Mouse (Mus musculus): Measurements from ENCODE around the gene Dync2li1. TPM values are rescaled to one million over a fixed set of nuclear protein-coding genes. Genes with fewer than 3 reads are reported as not detected.

Gene Dync2li1
- 29.4 and 34.6 TPM in 2 replicates for polyA plus RNA-seq (2016; fragmentation: Nextera tagmentation; extraction: Ambion mirVana)

- peaks cover 10% of the 10 kb centered on the region for H3K36me3 ChIP-seq (replicated peaks)
- no peaks in the 10 kb centered on the region; the same call in 1 of the 2 replicates for H3K9me3 ChIP-seq
- under 1% methylated on average over 25 of the region's 25 CpGs for WGBS
- peaks cover 30% of the 10 kb centered on the region for H3K4me1 ChIP-seq
- H3K27ac ChIP-seq (replicated peaks) = peak within 1 kb of the TSS; percentile 88
- peak within 1 kb of the TSS; percentile 72 for H3K4me3 ChIP-seq
- DNase-seq (ENCODE audit: low spot score) = peak; percentile 95
- no peaks in the 10 kb centered on the region for H3K27me3 ChIP-seq (replicated peaks; ENCODE audit: low read depth, poor library complexity, severe bottlenecking)
Observed at GRCm38 (mm10) chr17:84626276-84626856, at the start of gene Dync2li1. TSS of gene Dync2li1 (plus strand) at chr17:84626496.

- no peaks in the 10 kb centered on the region for H3K9me3 ChIP-seq
- WGBS = 65% methylated on average over 16 of the region's 16 CpGs
- DNase-seq (ENCODE audit: low spot score) = no peak
- H3K27me3 ChIP-seq (replicated peaks; ENCODE audit: low read depth, poor library complexity, severe bottlenecking) = no peaks in the 10 kb centered on the region
- no peak overlapping the region for H3K4me3 ChIP-seq
- peaks cover 3% of the 10 kb centered on the region; the same call in 1 of the 2 replicates for H3K36me3 ChIP-seq (replicated peaks)
- H3K4me1 ChIP-seq = peaks cover 25% of the 10 kb centered on the region
- no peak overlapping the region for H3K27ac ChIP-seq (replicated peaks)
Observed at GRCm38 (mm10) chr17:84576621-84577293, 49.5 kb upstream of the Dync2li1 start.

GRCm38 (mm10) chr17:84579249-84579648, 47.0 kb upstream of the Dync2li1 start:
- H3K27me3 ChIP-seq (replicated peaks; ENCODE audit: low read depth, poor library complexity, severe bottlenecking) = no peaks in the 10 kb centered on the region
- H3K4me1 ChIP-seq = peaks cover 31% of the 10 kb centered on the region
- no peaks in the 10 kb centered on the region for H3K9me3 ChIP-seq
- H3K36me3 ChIP-seq (replicated peaks) = 0 out of 2 replicates have a peak, but pooled peaks cover 8% of the 10 kb centered on the region
- DNase-seq (ENCODE audit: low spot score) = no peak
- 76% methylated on average over 8 of the region's 8 CpGs for WGBS
- no peak overlapping the region for H3K27ac ChIP-seq (replicated peaks)
- no peak overlapping the region for H3K4me3 ChIP-seq

GRCm38 (mm10) chr17:84579817-84580216, 46.5 kb upstream of the Dync2li1 start:
- no peaks in the 10 kb centered on the region for H3K27me3 ChIP-seq (replicated peaks; ENCODE audit: low read depth, poor library complexity, severe bottlenecking)
- peaks cover 32% of the 10 kb centered on the region for H3K4me1 ChIP-seq
- no peak overlapping the region for H3K4me3 ChIP-seq
- H3K27ac ChIP-seq (replicated peaks) = no peak overlapping the region
- DNase-seq (ENCODE audit: low spot score) = no peak
- no peaks in the 10 kb centered on the region for H3K9me3 ChIP-seq
- H3K36me3 ChIP-seq (replicated peaks) = 0 out of 2 replicates have a peak, but pooled peaks cover 8% of the 10 kb centered on the region
- 87% methylated on average over 10 of the region's 10 CpGs for WGBS

- H3K36me3 ChIP-seq (replicated peaks) = 0 out of 2 replicates have a peak, but pooled peaks cover 5% of the 10 kb centered on the region
- H3K9me3 ChIP-seq = no peaks in the 10 kb centered on the region
- H3K4me1 ChIP-seq = peaks cover 32% of the 10 kb centered on the region
- H3K4me3 ChIP-seq = no peak overlapping the region
- no peaks in the 10 kb centered on the region for H3K27me3 ChIP-seq (replicated peaks; ENCODE audit: low read depth, poor library complexity, severe bottlenecking)
- WGBS = 39% methylated on average over 8 of the region's 8 CpGs
- H3K27ac ChIP-seq (replicated peaks) = peak overlapping the region; percentile 0; the same call in 1 of the 2 replicates
- DNase-seq (ENCODE audit: low spot score) = no peak
Observed at GRCm38 (mm10) chr17:84580821-84581220, 45.5 kb upstream of the Dync2li1 start.

- peaks cover 27% of the 10 kb centered on the region for H3K4me1 ChIP-seq
- 66% methylated on average over 8 of the region's 8 CpGs for WGBS
- H3K9me3 ChIP-seq = no peaks in the 10 kb centered on the region
- H3K4me3 ChIP-seq = no peak overlapping the region
- DNase-seq (ENCODE audit: low spot score) = no peak
- H3K27me3 ChIP-seq (replicated peaks; ENCODE audit: low read depth, poor library complexity, severe bottlenecking) = no peaks in the 10 kb centered on the region
- H3K36me3 ChIP-seq (replicated peaks) = 0 out of 2 replicates have a peak, but pooled peaks cover 5% of the 10 kb centered on the region
- H3K27ac ChIP-seq (replicated peaks) = no peak overlapping the region
Observed at GRCm38 (mm10) chr17:84581740-84582414, 44.4 kb upstream of the Dync2li1 start.

- 56% methylated on average over 9 of the region's 9 CpGs for WGBS
- Histone ChIP-seq H3K4me1 (peaks cover 24% of the 10 kb centered on the region), H3K27me3 (replicated peaks; ENCODE audit: low read depth, poor library complexity, severe bottlenecking) (no peaks in the 10 kb centered on the region), H3K9me3 (no peaks in the 10 kb centered on the region), H3K36me3 (replicated peaks) (peaks cover 9% of the 10 kb centered on the region; the same call in 1 of the 2 replicates), H3K27ac (replicated peaks) (no peak overlapping the region), H3K4me3 (no peak overlapping the region)
- no peak for DNase-seq (ENCODE audit: low spot score)
Observed at GRCm38 (mm10) chr17:84584107-84584506, 42.2 kb upstream of the Dync2li1 start.

GRCm38 (mm10) chr17:84585104-84585503, 41.2 kb upstream of the Dync2li1 start:
- peaks cover 19% of the 10 kb centered on the region for H3K4me1 ChIP-seq
- no peaks in the 10 kb centered on the region for H3K27me3 ChIP-seq (replicated peaks; ENCODE audit: low read depth, poor library complexity, severe bottlenecking)
- H3K36me3 ChIP-seq (replicated peaks) = peaks cover 19% of the 10 kb centered on the region; the same call in 1 of the 2 replicates
- H3K9me3 ChIP-seq = no peaks in the 10 kb centered on the region
- H3K27ac ChIP-seq (replicated peaks) = no peak overlapping the region
- H3K4me3 ChIP-seq = no peak overlapping the region
- WGBS = 82% methylated on average over 8 of the region's 8 CpGs
- DNase-seq (ENCODE audit: low spot score) = no peak

- H3K36me3 ChIP-seq (replicated peaks) = peaks cover 53% of the 10 kb centered on the region
- H3K27me3 ChIP-seq (replicated peaks; ENCODE audit: low read depth, poor library complexity, severe bottlenecking) = no peaks in the 10 kb centered on the region
- no peak overlapping the region for H3K4me3 ChIP-seq
- WGBS = 95% methylated on average over 7 of the region's 7 CpGs
- no peak for DNase-seq (ENCODE audit: low spot score)
- H3K27ac ChIP-seq (replicated peaks) = no peak overlapping the region
- H3K9me3 ChIP-seq = no peaks in the 10 kb centered on the region
- no peaks in the 10 kb centered on the region for H3K4me1 ChIP-seq
Observed at GRCm38 (mm10) chr17:84590065-84590464, 36.2 kb upstream of the Dync2li1 start.

GRCm38 (mm10) chr17:84591431-84592150, 34.7 kb upstream of the Dync2li1 start:
- H3K4me1 ChIP-seq = no peaks in the 10 kb centered on the region
- WGBS = 92% methylated on average over 16 of the region's 16 CpGs
- H3K36me3 ChIP-seq (replicated peaks) = peaks cover 56% of the 10 kb centered on the region
- H3K27ac ChIP-seq (replicated peaks) = no peak overlapping the region
- no peaks in the 10 kb centered on the region for H3K27me3 ChIP-seq (replicated peaks; ENCODE audit: low read depth, poor library complexity, severe bottlenecking)
- DNase-seq (ENCODE audit: low spot score) = no peak
- H3K9me3 ChIP-seq = no peaks in the 10 kb centered on the region
- no peak overlapping the region for H3K4me3 ChIP-seq

- H3K9me3 ChIP-seq = no peaks in the 10 kb centered on the region
- no peak for DNase-seq (ENCODE audit: low spot score)
- H3K27me3 ChIP-seq (replicated peaks; ENCODE audit: low read depth, poor library complexity, severe bottlenecking) = no peaks in the 10 kb centered on the region
- H3K4me3 ChIP-seq = no peak overlapping the region
- peaks cover 14% of the 10 kb centered on the region; the same call in 1 of the 2 replicates for H3K4me1 ChIP-seq
- H3K36me3 ChIP-seq (replicated peaks) = peaks cover 35% of the 10 kb centered on the region
- 63% methylated on average over 10 of the region's 10 CpGs for WGBS
- H3K27ac ChIP-seq (replicated peaks) = no peak overlapping the region; the same call in 1 of the 2 replicates
Observed at GRCm38 (mm10) chr17:84596015-84596441, 30.3 kb upstream of the Dync2li1 start.

GRCm38 (mm10) chr17:84596501-84596900, 29.8 kb upstream of the Dync2li1 start:
- Histone ChIP-seq H3K4me3 (no peak overlapping the region), H3K4me1 (peaks cover 14% of the 10 kb centered on the region; the same call in 1 of the 2 replicates), H3K27me3 (replicated peaks; ENCODE audit: low read depth, poor library complexity, severe bottlenecking) (no peaks in the 10 kb centered on the region), H3K9me3 (no peaks in the 10 kb centered on the region), H3K36me3 (replicated peaks) (peaks cover 32% of the 10 kb centered on the region), H3K27ac (replicated peaks) (no peak overlapping the region)
- WGBS = 63% methylated on average over 7 of the region's 7 CpGs
- DNase-seq (ENCODE audit: low spot score) = no peak

Data from embryonic facial prominence, embryonic 10.5 days (tissue).